Mouse (Mus musculus) liver, adult 2 months (tissue): Measurements from ENCODE around the gene Otud4. TPM values are rescaled to one million over a fixed set of nuclear protein-coding genes. Genes with fewer than 3 reads are reported as not detected.
"Not testable (repeated sequence)": the region's sequence is repeated elsewhere in the genome, so short reads cannot be mapped to it uniquely, and the experiment has no call there.

ENCODE experiments used
- DNase-seq: peaks from one replicate; pipeline ENCODE4 v3.0.0-alpha.2; 2011; ENCODE audit warnings: low read depth, low spot score; ENCODE audit errors: extremely low read depth
- H3K27ac ChIP-seq: fragments of 200-500 bp; replicated peaks from 2 replicates; pipeline ENCODE4 v1.5.1; 2012; ENCODE audit warnings: low read depth, mild to moderate bottlenecking, control low read depth, inconsistent platforms, low read length; ENCODE audit not compliant: insufficient read depth
- H3K27me3 ChIP-seq: fragments of 200-500 bp; 2 replicates; pipeline ENCODE4 v1.6.1; 2012; ENCODE audit warnings: mild to moderate bottlenecking, moderate library complexity, low read length, inconsistent platforms; ENCODE audit not compliant: control insufficient read depth, insufficient read depth
- H3K36me3 ChIP-seq: fragments of 200-500 bp; 2 replicates; pipeline ENCODE4 v1.6.1; 2012; ENCODE audit warnings: low read length, inconsistent platforms; ENCODE audit not compliant: control insufficient read depth, insufficient read depth
- H3K4me1 ChIP-seq: fragments of 200-500 bp; 2 replicates; pipeline ENCODE4 v1.6.1; 2011; ENCODE audit warnings: low read length; ENCODE audit not compliant: control insufficient read depth, insufficient read depth
- H3K4me3 ChIP-seq: fragments of 200-500 bp; 2 replicates; pipeline ENCODE4 v1.5.1; 2011; ENCODE audit warnings: low read depth, mild to moderate bottlenecking, control low read depth, low read length, moderate library complexity; ENCODE audit not compliant: insufficient read depth
- H3K79me2 ChIP-seq: fragments of 200-500 bp; 2 replicates; pipeline ENCODE4 v1.6.1; 2012; ENCODE audit warnings: inconsistent platforms, mild to moderate bottlenecking, low read length, moderate library complexity; ENCODE audit not compliant: control insufficient read depth, insufficient read depth
- H3K9ac ChIP-seq: fragments of 200-500 bp; 2 replicates; pipeline ENCODE4 v1.6.1; 2012; ENCODE audit warnings: low read depth, mild to moderate bottlenecking, control low read depth, inconsistent platforms, low read length
- CTCF ChIP-seq: fragments of 200-500 bp; IDR thresholded peaks from 2 replicates; pipeline ENCODE4 v1.5.1; 2011; ENCODE audit warnings: low read depth, low read length, control low read depth
- POLR2A ChIP-seq: fragments of 200-500 bp; IDR thresholded peaks from 2 replicates; pipeline ENCODE4 v1.6.1; 2011; ENCODE audit warnings: low read length, control low read depth; ENCODE audit not compliant: insufficient read depth; ENCODE audit errors: extremely low read depth
- WGBS: fragments of 180-500 bp; shearing (Covaris S2); methylation state at CpG from one replicate; pipeline ENCODE4 v1.1.7; 2018; 5-methylcytosine and 5-hydroxymethylcytosine counted together
- polyA plus RNA-seq: library from polyadenylated mRNA; depleted of rRNA; stranded (reverse); fragments of >200 nt; gene quantifications from 2 replicates; pipeline ENCODE4 v1.2.3, GENCODE M21; 2012
- total RNA-seq: library from RNA; depleted of rRNA; stranded (reverse); fragments of >200 nt; gene quantifications from 2 replicates; pipeline ENCODE4 v1.2.3, GENCODE M21; 2014

Gene Otud4
- total and polyA plus RNA-seq, 2 experiments, result 9.4 to 19.2 TPM

GRCm38 (mm10) chr8:79679005-79679404 lies 39.6 kb downstream of the Otud4 start:
- H3K27ac ChIP-seq, result no peak overlapping the region

GRCm38 (mm10) chr8:79680083-79680482 lies 40.7 kb downstream of the Otud4 start:
- not testable (repeated sequence) for DNase-seq, H3K4me3 ChIP-seq
- WGBS, result 34% methylated on average over 10 of the region's 10 CpGs

More at GRCm38 (mm10) chr8:79679005-79679404, 39.6 kb downstream of the Otud4 start:
- Histone ChIP-seq H3K4me1 (peaks cover 3% of the 10 kb centered on the region; the same call in 1 of the 2 replicates), H3K9ac (no peak overlapping the region), H3K79me2 (no peaks in the 10 kb centered on the region), H3K27me3 (no peaks in the 10 kb centered on the region), H3K4me3 (no peak overlapping the region), H3K36me3 (peaks cover 12% of the 10 kb centered on the region)
- DNase-seq, result no peak
- 83% methylated on average over 5 of the region's 5 CpGs for WGBS
- TF ChIP-seq POLR2A (no peak), CTCF (no peak)

DNA sequence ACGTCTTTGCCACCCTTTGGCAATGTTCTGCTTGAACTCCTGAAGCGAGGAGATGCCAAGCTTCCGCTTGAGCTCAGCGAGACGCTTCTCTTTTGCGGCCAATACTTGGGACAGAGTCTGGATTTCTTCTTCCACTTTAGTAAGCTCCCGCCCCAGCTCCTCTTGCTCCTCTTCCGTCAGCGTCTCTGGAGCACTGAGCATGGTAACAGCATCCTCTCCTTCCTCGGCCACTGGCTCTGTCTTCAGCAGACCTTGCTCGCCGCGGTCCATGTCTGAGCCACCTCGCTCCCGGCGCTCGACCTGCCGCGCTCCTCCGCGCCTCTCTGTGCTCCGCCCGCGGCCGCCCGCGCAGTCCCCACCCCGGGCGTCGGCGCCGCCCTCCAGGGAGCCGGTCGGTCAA lies 41.1 kb downstream of the Otud4 start:
- Histone ChIP-seq H3K27ac (no peak overlapping the region), H3K79me2 (no peaks in the 10 kb centered on the region), H3K9ac (0 out of 2 replicates have a peak overlapping the region, but pooled peaks have one; percentile 30), H3K4me3 (peak overlapping the region; percentile 58), H3K4me1 (peaks cover 3% of the 10 kb centered on the region; the same call in 1 of the 2 replicates), H3K27me3 (no peaks in the 10 kb centered on the region), H3K36me3 (peaks cover 17% of the 10 kb centered on the region)
- no peak for TF ChIP-seq CTCF
- TF ChIP-seq POLR2A, result no peak
- 2% methylated on average over 34 of the region's 34 CpGs for WGBS
- DNase-seq, result peak; percentile 32

More at GRCm38 (mm10) chr8:79680083-79680482, 40.7 kb downstream of the Otud4 start:
- peaks cover 17% of the 10 kb centered on the region for H3K36me3 ChIP-seq
- not testable (repeated sequence) for H3K9ac ChIP-seq, H3K27ac ChIP-seq, H3K27me3 ChIP-seq, H3K79me2 ChIP-seq, H3K4me1 ChIP-seq

DNA sequence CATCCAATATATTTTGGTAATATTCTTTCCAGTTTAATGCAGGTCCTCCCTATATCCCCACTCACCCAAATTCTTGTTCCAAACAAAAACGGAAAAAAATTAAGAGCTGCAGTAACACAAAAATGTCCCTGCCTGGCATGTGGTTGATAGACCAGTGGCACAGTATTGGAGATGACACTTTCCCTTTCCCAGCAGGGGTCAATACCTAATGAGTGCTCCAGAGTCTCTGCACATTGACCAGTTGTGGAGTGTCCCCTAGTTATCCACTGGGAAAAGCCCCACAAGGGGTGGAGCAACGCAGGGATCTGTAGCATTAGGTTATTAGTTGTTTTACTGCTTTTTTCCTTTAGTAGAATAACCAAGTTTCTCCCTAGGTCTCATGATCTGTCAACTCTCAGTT lies 41.5 kb downstream of the Otud4 start:
- peak; percentile 10 for DNase-seq
- TF ChIP-seq CTCF (no peak), POLR2A (no peak)
- Histone ChIP-seq H3K36me3 (peaks cover 20% of the 10 kb centered on the region), H3K27me3 (no peaks in the 10 kb centered on the region), H3K27ac (no peak overlapping the region), H3K4me1 (peaks cover 3% of the 10 kb centered on the region; the same call in 1 of the 2 replicates), H3K9ac (no peak overlapping the region), H3K79me2 (no peaks in the 10 kb centered on the region), H3K4me3 (no peak overlapping the region)
- WGBS, result 30% methylated on average over 2 of the region's 2 CpGs

DNA sequence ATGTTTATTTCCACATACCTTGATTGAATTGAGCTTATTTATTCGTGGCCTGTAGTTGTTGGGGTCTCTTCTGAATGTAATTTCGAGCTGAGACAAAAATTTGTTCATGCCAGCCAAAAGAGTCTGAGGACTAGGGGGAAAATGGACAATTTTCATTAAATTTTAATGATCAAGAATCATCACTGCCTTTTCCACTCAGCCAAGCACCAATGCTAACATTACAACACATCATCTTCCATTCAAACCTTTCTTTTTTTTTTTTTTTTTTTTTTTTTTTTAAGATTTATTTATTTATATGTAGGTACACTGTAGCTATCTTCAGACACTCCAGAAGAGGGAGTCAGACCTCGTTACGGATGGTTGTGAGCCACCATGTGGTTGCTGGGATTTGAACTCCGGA lies 46.5 kb downstream of the Otud4 start:
- H3K36me3 ChIP-seq, result peaks cover 58% of the 10 kb centered on the region
- H3K27me3 ChIP-seq, DNase-seq, H3K27ac ChIP-seq, H3K9ac ChIP-seq, H3K4me1 ChIP-seq, H3K4me3 ChIP-seq, H3K79me2 ChIP-seq: not testable (repeated sequence)
- WGBS, result 91% methylated on average over 5 of the region's 5 CpGs

DNA sequence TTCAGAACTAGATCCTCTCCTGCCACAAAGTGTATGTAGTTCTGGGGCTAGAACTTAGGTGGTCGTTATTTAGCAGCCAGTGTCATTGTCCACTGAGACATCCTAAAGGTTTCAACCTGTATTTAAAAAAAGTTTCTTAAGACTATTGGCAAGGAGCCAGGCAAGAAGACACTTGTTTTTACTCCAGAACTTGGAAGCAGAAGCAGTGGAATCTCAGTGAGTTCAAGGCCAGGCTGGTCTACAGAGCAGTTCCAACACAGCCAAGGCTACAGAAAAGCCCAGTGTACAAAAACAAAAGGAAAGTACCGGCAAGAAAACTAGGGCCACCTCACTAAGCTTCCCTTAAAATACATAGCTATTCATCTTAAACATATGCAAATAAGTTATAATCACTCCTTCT lies 53.1 kb downstream of the Otud4 start:
- H3K27me3 ChIP-seq, result no peaks in the 10 kb centered on the region
- no peaks in the 10 kb centered on the region for H3K79me2 ChIP-seq
- peaks cover 57% of the 10 kb centered on the region for H3K36me3 ChIP-seq
- no peak overlapping the region for H3K27ac ChIP-seq
- no peak overlapping the region for H3K9ac ChIP-seq
- TF ChIP-seq POLR2A, result no peak
- TF ChIP-seq CTCF, result no peak
- DNase-seq, result no peak
- H3K4me1 ChIP-seq, result no peaks in the 10 kb centered on the region
- WGBS, result 85% methylated on average over 2 of the region's 2 CpGs
- H3K4me3 ChIP-seq, result no peak overlapping the region
